Mouse (Mus musculus) CH12.LX (cell line): ENCODE data around the gene Lrig1. TPM values are rescaled to one million over a fixed set of nuclear protein-coding genes. Genes with fewer than 3 reads are reported as not detected.

Experiments
- DNase-seq: peaks from one replicate; pipeline ENCODE4 v3.0.0-alpha.2; 2013; ENCODE audit errors: extremely low read depth
- H3K27ac ChIP-seq: 2 replicates; pipeline ENCODE4 v1.5.1; 2012; ENCODE audit warnings: low read depth, mild to moderate bottlenecking, control low read depth, moderate library complexity; ENCODE audit not compliant: insufficient read depth
- H3K27me3 ChIP-seq: replicated peaks from 2 replicates; pipeline ENCODE3; 2012; ENCODE audit warnings: inconsistent platforms
- H3K36me3 ChIP-seq, 2 experiments: replicated peaks in 1 of 2; 2 replicates each; pipeline versions ENCODE3 to v1.6.1; 2012; ENCODE audit warnings: inconsistent platforms in 1 of 2, low read length in 1 of 2, mild to moderate bottlenecking in 1 of 2, mixed read lengths in 1 of 2, moderate library complexity in 1 of 2; ENCODE audit not compliant: control insufficient read depth in 1 of 2, insufficient read depth in 1 of 2
- H3K4me1 ChIP-seq, 2 experiments: 2 replicates each; pipeline ENCODE4 v1.6.1; 2012; ENCODE audit warnings: inconsistent platforms in 1 of 2, moderate library complexity in 1 of 2; ENCODE audit not compliant: insufficient read depth in 2 of 2, control insufficient read depth in 1 of 2
- H3K4me2 ChIP-seq: 2 replicates; pipeline ENCODE4 v1.6.1; 2012; ENCODE audit warnings: low read depth, mild to moderate bottlenecking, control low read depth; ENCODE audit not compliant: poor library complexity, insufficient read depth, severe bottlenecking
- H3K4me3 ChIP-seq, 3 experiments: fragments of 150-350 bp in 1 of 3; sonication (generic) in 1 of 3; replicated peaks in 1 of 3; 2 replicates each; pipeline versions ENCODE3 to v1.5.1; 2011 to 2012; ENCODE audit warnings: low read depth in 2 of 3, low read length in 2 of 3, mild to moderate bottlenecking in 2 of 3, moderate library complexity in 2 of 3, control low read depth in 1 of 3, improper control_type of control experiment in 1 of 3, inconsistent platforms in 1 of 3, mixed read lengths in 1 of 3; ENCODE audit not compliant: poor library complexity in 1 of 3
- H3K79me2 ChIP-seq: replicated peaks from 2 replicates; pipeline ENCODE4 v1.6.1; 2012; ENCODE audit warnings: mild to moderate bottlenecking, moderate library complexity; ENCODE audit not compliant: control insufficient read depth, poor library complexity, insufficient read depth, severe bottlenecking; ENCODE audit errors: extremely low read depth
- H3K9ac ChIP-seq: 2 replicates; pipeline ENCODE4 v1.6.1; 2012; ENCODE audit warnings: low read depth, mild to moderate bottlenecking, control low read depth, moderate library complexity; ENCODE audit not compliant: insufficient read depth
- H3K9me3 ChIP-seq: replicated peaks from 2 replicates; pipeline ENCODE3; 2012; ENCODE audit warnings: low read length, inconsistent platforms, mixed read lengths
- BHLHE40 ChIP-seq: IDR thresholded peaks from 2 replicates; pipeline ENCODE4 v1.6.1; 2011; ENCODE audit warnings: mild to moderate bottlenecking, low read depth, low read length, improper control_type of control experiment
- CHD1 ChIP-seq: IDR thresholded peaks from 2 replicates; pipeline ENCODE4 v1.6.1; 2012; ENCODE audit warnings: low read depth, low read length, improper control_type of control experiment, inconsistent platforms
- CHD2 ChIP-seq: IDR thresholded peaks from 2 replicates; pipeline ENCODE4 v1.6.1; 2011; ENCODE audit warnings: low read length, improper control_type of control experiment
- CTCF ChIP-seq, 2 experiments: IDR thresholded peaks in 1 of 2; conservative IDR thresholded peaks in 1 of 2; 2 replicates each; pipeline ENCODE4 v1.5.1; 2011 to 2012; ENCODE audit warnings: low read depth in 2 of 2, low read length in 2 of 2, improper control_type of control experiment in 1 of 2, inconsistent platforms in 1 of 2, mild to moderate bottlenecking in 1 of 2, moderate library complexity in 1 of 2
- EP300 ChIP-seq: IDR thresholded peaks from 2 replicates; pipeline ENCODE4 v1.6.1; 2011; ENCODE audit warnings: low read length, improper control_type of control experiment
- HCFC1 ChIP-seq: IDR thresholded peaks from 2 replicates; pipeline ENCODE4 v1.6.1; 2012; ENCODE audit warnings: low read depth, mild to moderate bottlenecking, inconsistent platforms, low read length, improper control_type of control experiment
- IRF4 ChIP-seq: IDR thresholded peaks from 2 replicates; pipeline ENCODE4 v1.6.1; 2014; ENCODE audit warnings: low read depth, mild to moderate bottlenecking, inconsistent platforms, low read length, improper control_type of control experiment
- JUN ChIP-seq: IDR thresholded peaks from 2 replicates; pipeline ENCODE4 v1.6.1; 2011; ENCODE audit warnings: low read depth, mild to moderate bottlenecking, low read length, improper control_type of control experiment, moderate library complexity; ENCODE audit not compliant: insufficient read depth
- KAT2A ChIP-seq: IDR thresholded peaks from 2 replicates; pipeline ENCODE4 v1.6.1; 2012; ENCODE audit warnings: low read length, improper control_type of control experiment, inconsistent platforms; ENCODE audit not compliant: insufficient replicate concordance
- MAX ChIP-seq: IDR thresholded peaks from 2 replicates; pipeline ENCODE4 v1.6.1; 2011; ENCODE audit warnings: low read length, improper control_type of control experiment
- MAZ ChIP-seq: IDR thresholded peaks from 2 replicates; pipeline ENCODE4 v1.6.1; 2012; ENCODE audit warnings: low read depth, mild to moderate bottlenecking, inconsistent platforms, low read length, improper control_type of control experiment, moderate library complexity
- POLR2A ChIP-seq: IDR thresholded peaks from 2 replicates; pipeline ENCODE4 v1.6.1; 2011; ENCODE audit warnings: low read depth, mild to moderate bottlenecking, improper control_type of control experiment, low read length
- POLR2AphosphoS2 ChIP-seq: IDR thresholded peaks from 2 replicates; pipeline ENCODE4 v1.6.1; 2011; ENCODE audit warnings: low read depth, low read length, improper control_type of control experiment
- SIN3A ChIP-seq: IDR thresholded peaks from 2 replicates; pipeline ENCODE4 v1.6.1; 2012; ENCODE audit warnings: low read length, improper control_type of control experiment, inconsistent platforms
- SMC3 ChIP-seq: IDR thresholded peaks from 2 replicates; pipeline ENCODE4 v1.6.1; 2011; ENCODE audit warnings: low read depth, low read length, improper control_type of control experiment
- TBP ChIP-seq: conservative IDR thresholded peaks from 2 replicates; pipeline ENCODE4 v1.6.1; 2011; ENCODE audit warnings: low read depth, low read length, improper control_type of control experiment
- USF2 ChIP-seq: conservative IDR thresholded peaks from 2 replicates; pipeline ENCODE4 v1.6.1; 2011; ENCODE audit warnings: low read depth, low read length, improper control_type of control experiment
- ZKSCAN1 ChIP-seq: IDR thresholded peaks from 2 replicates; pipeline ENCODE4 v1.6.1; 2012; ENCODE audit warnings: low read depth, inconsistent platforms, low read length, improper control_type of control experiment, borderline replicate concordance
- ZNF384 ChIP-seq: IDR thresholded peaks from 2 replicates; pipeline ENCODE4 v1.6.1; 2012; ENCODE audit warnings: low read depth, low read length, improper control_type of control experiment, inconsistent platforms
- dilution Hi-C: fragments of 300-500 bp; cut with MboI; formaldehyde crosslinking; loops from 2 replicates; pipeline ENCODE4 v1.14.3; 2020; ENCODE audit warnings: low sequenced_read_pairs; ENCODE audit not compliant: extremely low pct_unique_long_range_greater_than_20kb, extremely low pct_ligation_motif_present
- in situ Hi-C: fragments of 300-500 bp; cut with MboI; formaldehyde crosslinking; loops from 3 replicates; pipeline ENCODE4 v1.14.3; 2019; ENCODE audit warnings: low sequenced_read_pairs, low pct_ligation_motif_present, low pct_unique_long_range_greater_than_20kb, mixed read lengths
- polyA plus RNA-seq: library from polyadenylated mRNA; unstranded; fragments of >175 nt; gene quantifications from 2 replicates; pipeline ENCODE4 v1.2.1, GENCODE M21; 2012; ENCODE audit warnings: low read depth; ENCODE audit not compliant: insufficient read length
- total RNA-seq, 2 experiments: library from RNA; depleted of rRNA; stranded (reverse); fragments of 300-350 nt in 1 of 2; fragments of >200 nt in 1 of 2; gene quantifications; 2 replicates each; pipeline ENCODE4 v1.2.3; 2012 to 2014

The Lrig1 gene
- total and polyA plus RNA-seq, 3 experiments = 0.43 TPM; not detected in 2

GRCm38 (mm10) chr6:94680760-94681445 is 19.1 kb downstream of the Lrig1 start:
- dilution Hi-C loops = no loop called here
- H3K79me2 ChIP-seq = no peaks in the 10 kb centered on the region
- DNase-seq = no peak

GRCm38 (mm10) chr6:94679249-94679648 is 20.7 kb downstream of the Lrig1 start:
- Histone ChIP-seq H3K9ac (no peak overlapping the region), H3K27ac (no peak overlapping the region), H3K27me3 (no peaks in the 10 kb centered on the region), H3K4me3 (no peak overlapping the region), H3K9me3 (no peaks in the 10 kb centered on the region), H3K4me2 (no peak overlapping the region), H3K4me1 (peaks cover 0 to 25% of the 10 kb centered on the region in 2 experiments; a peak in 2 of 4 replicates), H3K79me2 (no peaks in the 10 kb centered on the region), H3K36me3 (no peaks in the 10 kb centered on the region)
- DNase-seq = no peak
- in situ Hi-C loops (no loop called here), dilution Hi-C loops (no loop called here)
- TF ChIP-seq HCFC1 = no peak
- TF ChIP-seq MAZ = no peak
- TF ChIP-seq SIN3A = no peak
- no peak for TF ChIP-seq SMC3
- TF ChIP-seq IRF4 = no peak
- no peak for TF ChIP-seq ZKSCAN1
- no peak for TF ChIP-seq USF2
- no peak for TF ChIP-seq CHD1
- no peak for TF ChIP-seq ZNF384
- TF ChIP-seq, all 38 proteins: peak for 0

More at GRCm38 (mm10) chr6:94680760-94681445, 19.1 kb downstream of the Lrig1 start:
- H3K4me2 ChIP-seq = no peak overlapping the region
- in situ Hi-C loops = no loop called here
- H3K9ac ChIP-seq = no peak overlapping the region
- TF ChIP-seq TBP = no peak
- TF ChIP-seq HCFC1 = no peak
- no peak for TF ChIP-seq MAX
- no peak for TF ChIP-seq CHD2
- no peak for TF ChIP-seq POLR2A
- no peak for TF ChIP-seq CHD1
- TF ChIP-seq CTCF (conservative IDR thresholded peaks at IDR 0.05 in 1 of 2, IDR thresholded peaks at IDR 0.05 in 1 of 2; ENCODE audit: low read depth in 2 of 2, low read length in 2 of 2) = no peak
- no peak for TF ChIP-seq JUN
- no peak for TF ChIP-seq KAT2A
- no peak for TF ChIP-seq POLR2AphosphoS2
- no peak for TF ChIP-seq BHLHE40
- no peak for TF ChIP-seq IRF4
- TF ChIP-seq EP300 = no peak
- TF ChIP-seq ZNF384 = no peak
- H3K27me3 ChIP-seq = no peaks in the 10 kb centered on the region
- peaks cover 0 to 25% of the 10 kb centered on the region in 2 experiments; a peak in 2 of 4 replicates for H3K4me1 ChIP-seq
- H3K9me3 ChIP-seq = no peaks in the 10 kb centered on the region
- no peak overlapping the region for H3K4me3 ChIP-seq
- no peak overlapping the region for H3K27ac ChIP-seq
- no peaks in the 10 kb centered on the region for H3K36me3 ChIP-seq
